Mouse (Mus musculus) embryonic facial prominence, embryonic 13.5 days (tissue): ENCODE measurements around the gene Tex26. TPM values are rescaled to one million over a fixed set of nuclear protein-coding genes. Genes with fewer than 3 reads are reported as not detected.

Source experiments
- ATAC-seq: fragments of 200-750 bp; cut with Nextera tagmentation; 2 replicates; pipeline ENCODE4 v1.8.0; 2017; ENCODE audit warnings: low read depth; ENCODE audit not compliant: insufficient number of reproducible peaks, insufficient read depth, low FRiP score, low TSS enrichment
- H3K27ac ChIP-seq: fragments of 300-500 bp; sonication (generic); 2 replicates; pipeline ENCODE4 v1.5.1; 2015; ENCODE audit warnings: moderate library complexity, mild to moderate bottlenecking, inconsistent platforms
- H3K27me3 ChIP-seq: fragments of 300-500 bp; sonication (generic); 2 replicates; pipeline ENCODE4 v1.6.1; 2015; ENCODE audit warnings: mild to moderate bottlenecking, inconsistent platforms
- H3K36me3 ChIP-seq: fragments of 300-500 bp; sonication (generic); 2 replicates; pipeline ENCODE4 v1.6.1; 2015; ENCODE audit warnings: mild to moderate bottlenecking, inconsistent platforms
- H3K4me1 ChIP-seq: fragments of 300-500 bp; sonication (generic); 2 replicates; pipeline ENCODE4 v1.6.1; 2015; ENCODE audit warnings: inconsistent platforms
- H3K4me2 ChIP-seq: fragments of 300-500 bp; sonication (generic); 2 replicates; pipeline ENCODE4 v1.6.1; 2015; ENCODE audit warnings: moderate library complexity, mild to moderate bottlenecking, inconsistent platforms
- H3K4me3 ChIP-seq: fragments of 300-500 bp; sonication (generic); 2 replicates; pipeline ENCODE4 v1.5.1; 2015; ENCODE audit warnings: mild to moderate bottlenecking, inconsistent platforms
- H3K9ac ChIP-seq: fragments of 300-500 bp; sonication (generic); 2 replicates; pipeline ENCODE4 v1.6.1; 2015; ENCODE audit warnings: mild to moderate bottlenecking, inconsistent platforms
- H3K9me3 ChIP-seq: fragments of 300-500 bp; sonication (generic); 2 replicates; pipeline ENCODE4 v1.6.1; 2016; ENCODE audit warnings: inconsistent platforms
- WGBS: fragments of 180-500 bp; shearing (Covaris S2); methylation state at CpG from one replicate; pipeline ENCODE4 v1.1.7; 2015; ENCODE audit warnings: mixed read lengths; 5-methylcytosine and 5-hydroxymethylcytosine counted together
- polyA plus RNA-seq: library from polyadenylated mRNA; unstranded; fragments of >200 nt; fragmentation: Nextera tagmentation; extraction: Ambion mirVana; gene quantifications from 2 replicates; pipeline ENCODE4 v1.2.1, GENCODE M21; 2015

The Tex26 gene
- polyA plus RNA-seq, 1 experiment from 2014 or later: 0.34 TPM

DNA sequence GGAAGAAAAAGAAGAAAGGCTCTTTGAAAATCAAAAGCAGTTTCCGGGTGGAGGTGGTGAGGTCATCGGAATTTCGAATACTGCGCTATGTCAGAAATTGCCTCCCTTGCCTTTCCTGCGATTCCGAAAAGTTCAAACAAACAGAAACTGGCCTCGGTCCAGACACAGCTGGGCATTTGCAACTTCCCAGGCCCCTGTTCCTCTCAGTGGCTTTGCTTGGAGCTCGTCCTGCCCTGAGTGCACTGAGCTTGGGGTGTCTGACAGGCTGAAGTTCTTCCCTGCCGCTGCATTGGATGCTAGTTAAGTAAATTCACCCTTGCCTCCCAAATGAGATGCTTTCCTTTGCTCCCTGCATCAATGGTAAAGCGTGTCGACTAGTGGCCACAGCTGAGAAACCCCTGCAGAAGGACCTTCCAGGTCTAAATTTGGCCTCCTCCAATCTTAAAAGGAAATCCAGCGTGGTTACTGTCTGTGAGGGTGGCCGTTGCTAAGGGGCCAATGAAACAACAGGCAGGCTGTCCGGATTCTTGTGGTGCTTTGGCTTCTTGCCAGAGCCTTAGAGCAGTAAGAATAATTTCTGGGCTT is 74.7 kb downstream of the Tex26 start:
- no peaks in the 10 kb centered on the region for H3K27me3 ChIP-seq
- H3K4me2 ChIP-seq: peak overlapping the region; percentile 42
- H3K36me3 ChIP-seq: no peaks in the 10 kb centered on the region
- peak overlapping the region; percentile 15; the same call in 1 of the 2 replicates for H3K4me3 ChIP-seq
- ATAC-seq: peak; percentile 56; the same call in 1 of the 2 replicates
- peaks cover 23% of the 10 kb centered on the region for H3K4me1 ChIP-seq
- peak overlapping the region; percentile 74 for H3K27ac ChIP-seq
- H3K9ac ChIP-seq: no peak overlapping the region
- WGBS: 10% methylated on average over 14 of the region's 14 CpGs
- H3K9me3 ChIP-seq: no peaks in the 10 kb centered on the region

DNA sequence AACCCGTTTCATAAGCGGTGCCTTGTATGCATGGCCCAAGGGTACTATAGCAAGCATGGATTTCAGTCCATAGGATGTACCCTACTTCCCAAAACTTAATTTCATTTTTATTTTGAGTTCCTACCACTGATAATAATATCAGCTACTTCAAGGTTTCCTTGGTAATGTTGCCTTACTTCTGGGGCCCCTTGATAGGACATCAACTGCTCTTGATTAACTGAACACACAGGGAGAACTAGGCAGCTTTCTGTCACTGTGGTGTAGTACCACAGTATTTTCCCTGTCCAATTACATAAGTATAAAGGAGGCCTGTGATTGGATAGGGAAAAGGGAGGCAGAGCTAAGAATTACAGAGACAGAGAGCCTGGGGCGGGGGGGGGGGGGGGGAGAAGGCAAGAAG is 75.4 kb downstream of the Tex26 start:
- Histone ChIP-seq H3K4me2 (no peak overlapping the region), H3K4me3 (no peak overlapping the region), H3K27me3 (no peaks in the 10 kb centered on the region), H3K4me1 (peaks cover 23% of the 10 kb centered on the region), H3K9ac (no peak overlapping the region), H3K27ac (peak overlapping the region; percentile 74; the same call in 1 of the 2 replicates), H3K9me3 (no peaks in the 10 kb centered on the region), H3K36me3 (no peaks in the 10 kb centered on the region)
- 48% methylated on average over 3 of the region's 3 CpGs for WGBS
- ATAC-seq: no peak

DNA sequence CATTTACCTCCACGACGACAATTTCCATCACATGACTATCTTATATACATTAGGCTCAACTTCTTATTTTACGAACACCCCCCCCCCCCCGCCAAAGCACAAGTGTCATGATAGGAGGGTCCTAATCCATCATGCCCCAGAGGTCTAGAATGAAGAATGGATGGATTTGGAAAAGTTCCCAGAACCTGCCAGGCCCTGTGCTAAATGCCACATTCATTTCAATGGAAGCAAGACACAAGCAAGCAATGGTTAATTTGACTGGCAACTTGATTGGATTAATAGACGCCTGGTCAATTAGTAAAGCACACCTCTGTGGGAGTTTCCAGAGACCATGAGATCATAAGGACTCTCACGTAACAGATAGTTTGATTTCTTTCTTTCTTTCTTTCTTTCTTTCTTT is 77.7 kb downstream of the Tex26 start:
- H3K9ac ChIP-seq: no peak overlapping the region
- no peak overlapping the region for H3K4me2 ChIP-seq
- no peaks in the 10 kb centered on the region for H3K36me3 ChIP-seq
- no peak overlapping the region for H3K27ac ChIP-seq
- H3K9me3 ChIP-seq: no peaks in the 10 kb centered on the region
- peaks cover 28% of the 10 kb centered on the region for H3K4me1 ChIP-seq
- H3K4me3 ChIP-seq: no peak overlapping the region
- no peaks in the 10 kb centered on the region for H3K27me3 ChIP-seq
- WGBS: 69% methylated on average over 6 of the region's 6 CpGs
- ATAC-seq: no peak

Other genes with a start within 250 kb of the Tex26 start
- gene Alox5ap, start 174.9 kb upstream of the Tex26 start, polyA plus RNA-seq: 10.4 TPM in 2 replicates
- 0.48 and 0.93 TPM in 2 replicates for gene Medag, start 27.9 kb upstream of the Tex26 start, polyA plus RNA-seq
- 0.24 TPM in 1 of 2 replicates, not detected in the other for gene Wdr95, start 89.0 kb downstream of the Tex26 start, polyA plus RNA-seq
- gene Hsph1, start 196.7 kb downstream of the Tex26 start, polyA plus RNA-seq: 50.8 and 57.5 TPM in 2 replicates
- gene B3glct, start 238.6 kb downstream of the Tex26 start, polyA plus RNA-seq: 14.7 and 14.8 TPM in 2 replicates